Mouse (Mus musculus) liver (tissue): ENCODE data around the gene Cdhr5.

Experiments
- DNase-seq: peaks from one replicate; pipeline ENCODE4 v3.0.0-alpha.2; 2020; ENCODE audit warnings: mixed read lengths

Cdhr5 gene

GRCm38 (mm10) chr7:141276546-141276945 lies at the start of gene Cdhr5:
Gene Cdhr5 (minus strand): TSS chr7:141276786.
- DNase-seq: no peak

- no peak for DNase-seq
These were observed 48.1 kb upstream of the Cdhr5 start for GRCm38 (mm10) chr7:141324686-141325085.

- no peak for DNase-seq
These were observed 42.9 kb upstream of the Cdhr5 start for GRCm38 (mm10) chr7:141319446-141319845.

DNA sequence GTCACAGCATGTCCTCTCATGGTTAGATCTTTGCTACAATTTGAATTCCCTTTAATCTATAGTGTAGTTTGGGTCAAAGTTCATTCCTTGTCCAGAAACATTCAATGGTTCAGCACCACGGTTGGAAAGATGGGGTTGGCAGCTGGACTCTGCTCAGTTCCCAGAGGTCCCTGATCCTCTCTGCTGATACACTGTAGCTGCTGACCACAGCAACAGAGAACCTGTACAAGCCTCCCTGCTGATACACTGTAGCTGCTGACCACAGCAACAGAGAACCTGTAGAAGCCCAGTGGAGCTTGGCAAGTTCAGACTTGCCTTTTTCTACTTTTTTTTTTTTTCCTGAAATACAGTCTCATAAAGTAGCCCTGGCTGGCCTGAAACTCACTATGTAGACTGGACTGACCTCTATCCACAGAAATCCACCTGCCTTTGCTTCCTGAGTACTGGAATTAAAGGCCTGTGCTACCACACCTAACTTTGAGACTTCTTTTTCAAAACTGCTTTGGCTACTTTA lies 41.1 kb upstream of the Cdhr5 start:
- no peak for DNase-seq

DNA sequence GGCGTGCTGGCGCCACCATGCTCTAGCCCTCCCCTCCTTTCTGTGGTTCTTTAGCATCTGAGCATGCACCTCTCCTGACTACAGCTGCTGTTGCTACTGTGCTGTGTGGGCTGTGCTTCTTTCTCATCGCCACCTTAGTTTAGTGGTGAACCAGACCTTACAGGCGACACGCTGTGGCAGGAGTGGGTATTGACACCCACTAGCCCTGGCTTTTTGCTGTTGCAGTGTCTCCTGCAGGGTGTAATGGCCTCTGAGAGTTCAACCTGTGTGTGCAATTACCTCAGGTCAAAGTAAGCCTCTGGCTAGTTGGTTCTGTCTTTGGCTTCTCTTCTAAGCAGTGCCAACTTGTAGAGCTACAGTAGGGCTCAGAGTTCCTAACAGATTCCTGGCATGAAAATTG lies 39.4 kb upstream of the Cdhr5 start:
- peak; percentile 36 for DNase-seq

DNA sequence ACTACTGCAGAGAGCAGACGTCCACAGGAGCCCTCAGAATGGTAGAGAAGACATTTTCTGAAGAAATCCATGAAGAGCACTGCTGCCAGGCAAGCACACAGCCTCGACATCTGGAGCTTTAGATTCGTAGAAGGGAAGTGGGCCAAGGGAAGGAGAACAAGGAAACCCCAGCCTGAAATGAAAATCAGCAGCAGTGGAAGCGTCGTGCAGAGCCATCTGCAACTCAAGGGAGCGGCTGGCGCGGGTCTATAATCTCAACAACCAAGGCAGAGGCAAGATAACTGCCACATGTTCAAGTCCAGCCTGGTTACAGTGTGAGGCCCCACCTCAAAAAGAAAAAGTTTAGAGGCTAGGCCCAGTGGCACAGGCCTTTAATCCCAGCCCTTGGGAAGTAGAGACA lies 38.5 kb upstream of the Cdhr5 start:
- no peak for DNase-seq

DNA sequence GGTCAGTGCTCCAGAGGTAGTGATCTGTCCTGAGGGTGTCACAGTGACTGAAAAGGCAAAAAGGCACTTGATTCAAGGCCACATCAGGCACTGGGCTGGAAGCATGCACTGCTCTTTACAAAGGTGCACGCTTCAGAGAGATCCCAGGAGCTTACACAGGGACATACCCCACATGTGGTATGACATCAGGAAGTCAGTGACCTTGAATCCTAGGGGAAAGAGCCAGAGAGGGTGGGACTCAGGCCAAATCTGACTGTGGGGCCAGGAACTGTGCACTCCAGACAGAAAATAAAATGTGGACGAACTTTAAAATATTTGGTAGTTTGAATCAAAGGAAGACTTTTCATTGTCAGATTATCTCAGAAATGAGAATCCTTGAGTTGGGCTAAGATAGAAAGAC lies 37.8 kb upstream of the Cdhr5 start:
- DNase-seq: no peak

DNA sequence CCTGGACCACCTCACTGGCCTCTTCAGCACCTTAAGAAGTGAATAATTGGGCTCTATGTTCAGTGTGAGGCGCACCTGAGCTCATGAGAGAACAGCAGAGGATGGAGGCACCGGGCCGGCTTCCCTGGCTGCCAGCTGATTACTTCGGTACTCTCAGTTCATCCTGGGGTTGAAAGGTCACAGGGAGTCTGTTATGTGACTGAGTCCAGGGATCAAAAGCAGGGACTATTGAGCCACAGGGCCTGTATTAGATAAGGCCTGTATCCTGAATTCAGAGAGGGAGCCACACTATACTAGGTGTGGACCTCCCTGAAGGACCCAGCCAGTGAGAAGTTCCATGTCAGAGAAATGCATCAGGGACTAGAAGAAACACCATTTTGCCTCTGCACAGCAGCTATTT lies 28.0 kb upstream of the Cdhr5 start:
- no peak for DNase-seq

DNA sequence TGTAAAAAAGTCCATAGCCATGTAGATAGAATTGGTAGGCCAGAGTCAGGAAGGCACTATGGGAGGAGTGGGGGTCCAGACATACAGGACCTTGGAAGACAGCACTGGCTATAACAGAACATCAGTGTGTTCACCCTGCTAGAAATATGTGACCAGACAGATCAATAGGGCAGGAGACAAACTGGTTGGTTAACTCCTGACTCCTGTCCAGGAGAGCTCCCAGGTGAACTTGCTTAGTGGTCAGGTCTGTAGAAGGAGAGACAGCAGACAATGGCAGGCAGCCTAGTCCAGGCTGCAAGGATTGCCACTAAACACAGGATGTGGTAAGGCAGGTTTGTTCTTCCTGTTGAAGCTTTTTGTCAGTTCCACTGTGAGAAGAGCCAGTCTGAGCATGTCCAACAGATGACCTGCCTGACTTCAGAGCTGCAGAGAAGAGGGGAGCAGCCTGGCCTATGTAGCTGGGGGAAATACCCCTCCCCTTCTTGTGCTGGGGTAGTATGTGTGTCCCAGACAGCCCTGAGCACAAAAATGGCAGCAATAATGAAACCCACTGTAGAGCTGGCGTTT lies 26.2 kb upstream of the Cdhr5 start:
- no peak for DNase-seq

- DNase-seq: no peak
These were observed 24.8 kb upstream of the Cdhr5 start for GRCm38 (mm10) chr7:141301386-141301785.

- DNase-seq: no peak
These were observed 22.6 kb upstream of the Cdhr5 start for GRCm38 (mm10) chr7:141299175-141299574.

DNA sequence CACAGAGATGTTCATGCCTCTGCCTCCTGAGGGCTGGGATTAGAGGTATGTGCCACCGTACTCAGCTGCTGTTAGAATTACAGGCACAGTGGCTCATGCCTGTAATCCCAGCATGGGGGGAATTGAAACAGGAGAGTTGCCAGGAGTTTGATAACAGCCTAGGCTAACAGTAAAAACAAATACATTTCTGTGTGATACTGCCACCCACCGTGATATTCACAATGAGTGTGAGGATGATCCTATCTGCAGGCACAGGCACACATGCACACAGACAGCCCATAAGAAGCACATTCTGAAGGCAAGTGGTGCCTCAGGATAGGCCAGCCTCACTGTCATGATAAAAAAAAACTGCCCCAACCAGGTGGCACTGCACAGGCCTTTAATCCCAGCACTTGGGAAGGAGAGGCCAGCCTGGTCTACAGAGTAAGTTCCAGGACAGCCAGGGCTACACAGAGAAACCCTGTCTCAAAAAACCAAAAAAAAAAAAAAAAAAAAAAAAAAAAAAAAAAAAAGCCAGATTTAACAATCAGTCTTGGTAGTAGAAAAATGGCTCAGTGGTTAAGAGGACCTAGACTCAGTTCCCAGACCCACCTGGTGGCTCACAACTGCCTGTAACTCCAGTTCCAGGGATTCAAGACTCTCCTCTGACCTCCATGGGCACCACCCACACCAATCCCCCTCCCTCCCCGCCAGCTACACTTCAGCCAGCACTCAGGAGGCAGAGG lies 21.5 kb upstream of the Cdhr5 start:
- no peak for DNase-seq

- DNase-seq: no peak
These were observed 17.9 kb upstream of the Cdhr5 start for GRCm38 (mm10) chr7:141294479-141294878.

DNA sequence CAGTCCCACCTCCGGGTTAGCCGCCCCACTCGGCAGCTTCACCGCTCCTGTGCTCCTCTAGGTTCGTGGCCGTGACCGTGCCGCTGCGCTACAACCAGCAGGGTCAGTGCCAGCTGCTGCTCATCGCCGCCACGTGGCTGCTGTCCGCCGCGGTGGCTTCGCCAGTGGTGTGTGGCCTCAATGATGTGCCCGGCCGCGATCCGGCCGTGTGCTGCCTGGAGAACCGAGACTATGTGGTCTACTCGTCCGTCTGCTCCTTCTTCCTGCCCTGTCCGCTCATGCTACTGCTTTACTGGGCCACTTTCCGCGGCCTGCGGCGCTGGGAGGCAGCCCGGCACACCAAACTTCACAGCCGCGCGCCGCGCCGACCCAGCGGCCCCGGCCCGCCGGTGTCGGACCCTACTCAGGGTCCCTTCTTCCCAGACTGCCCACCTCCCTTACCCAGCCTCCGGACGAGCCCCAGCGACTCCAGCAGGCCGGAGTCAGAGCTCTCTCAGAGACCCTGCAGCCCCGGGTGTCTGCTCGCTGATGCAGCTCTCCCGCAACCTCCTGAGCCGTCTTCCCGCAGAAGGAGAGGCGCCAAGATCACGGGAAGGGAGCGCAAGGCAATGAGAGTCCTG lies 17.4 kb upstream of the Cdhr5 start:
- no peak for DNase-seq

DNA sequence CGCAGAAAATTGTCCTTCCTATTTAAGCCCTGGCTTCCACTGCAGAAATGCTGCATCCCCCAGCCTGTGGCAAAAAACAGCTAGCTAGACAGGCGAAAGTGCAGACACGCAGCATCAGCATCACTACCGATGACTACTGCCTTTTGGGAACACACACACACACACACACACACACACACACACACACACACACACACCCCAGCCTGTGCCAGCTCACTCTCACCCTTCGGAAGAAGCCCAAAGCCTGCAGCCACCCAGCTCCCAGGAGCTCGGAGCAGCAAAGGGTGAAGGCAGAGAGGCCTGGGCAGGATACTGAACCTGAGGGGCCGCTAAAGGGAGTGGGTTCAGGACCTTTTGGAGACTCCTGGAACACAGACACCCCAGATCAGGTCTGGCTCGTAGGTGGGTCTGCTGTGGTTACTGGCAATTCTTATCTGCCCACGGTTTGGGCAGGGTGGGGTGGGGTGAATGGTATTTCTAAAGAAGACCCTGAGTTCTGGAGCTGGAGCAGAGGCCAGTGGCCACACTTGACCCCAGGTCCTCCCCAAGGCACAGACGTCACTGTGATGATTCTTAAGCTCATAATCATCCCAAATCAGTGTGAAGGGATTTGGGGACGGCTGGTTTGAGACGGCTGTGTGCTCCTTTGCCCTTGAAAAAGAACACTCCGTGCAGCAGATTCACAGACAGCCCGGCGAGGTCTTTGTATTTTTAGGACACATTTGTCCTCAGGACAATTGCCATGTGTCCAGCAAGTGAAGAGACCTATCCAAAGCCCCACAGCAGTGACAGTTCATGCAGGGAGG lies 16.2 kb upstream of the Cdhr5 start:
- DNase-seq: no peak

DNA sequence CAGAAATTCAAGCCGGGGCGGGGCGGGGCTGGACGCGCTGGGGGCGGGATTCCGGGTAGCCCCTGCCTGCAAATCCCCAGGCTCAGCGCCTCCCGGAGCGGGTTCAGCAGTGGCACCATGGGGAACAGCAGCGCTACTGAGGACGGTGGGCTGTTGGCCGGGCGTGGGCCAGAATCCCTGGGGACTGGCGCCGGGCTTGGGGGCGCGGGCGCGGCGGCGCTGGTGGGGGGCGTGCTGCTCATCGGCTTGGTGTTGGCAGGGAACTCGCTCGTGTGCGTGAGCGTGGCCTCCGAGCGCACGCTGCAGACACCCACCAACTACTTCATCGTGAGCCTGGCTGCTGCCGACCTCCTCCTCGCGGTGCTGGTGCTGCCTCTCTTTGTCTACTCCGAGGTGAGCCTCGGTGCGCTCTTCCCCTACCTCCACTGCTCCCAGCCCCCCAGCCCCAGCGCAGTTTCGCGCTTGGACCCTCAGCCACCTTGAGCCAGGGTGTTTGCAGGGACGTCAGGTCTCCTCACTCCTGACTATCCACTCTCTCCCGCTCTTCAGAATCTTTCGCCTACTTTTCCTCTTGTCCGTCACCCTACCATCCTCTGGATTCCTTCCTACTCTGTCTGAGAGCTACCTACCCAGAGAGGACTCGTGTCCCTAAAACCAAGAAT lies 15.5 kb upstream of the Cdhr5 start, which contains the start of gene Drd4:
TSS of gene Drd4 (plus strand) at position 86 of the 662 bp plus-strand sequence.
- DNase-seq: peak; percentile 35

DNA sequence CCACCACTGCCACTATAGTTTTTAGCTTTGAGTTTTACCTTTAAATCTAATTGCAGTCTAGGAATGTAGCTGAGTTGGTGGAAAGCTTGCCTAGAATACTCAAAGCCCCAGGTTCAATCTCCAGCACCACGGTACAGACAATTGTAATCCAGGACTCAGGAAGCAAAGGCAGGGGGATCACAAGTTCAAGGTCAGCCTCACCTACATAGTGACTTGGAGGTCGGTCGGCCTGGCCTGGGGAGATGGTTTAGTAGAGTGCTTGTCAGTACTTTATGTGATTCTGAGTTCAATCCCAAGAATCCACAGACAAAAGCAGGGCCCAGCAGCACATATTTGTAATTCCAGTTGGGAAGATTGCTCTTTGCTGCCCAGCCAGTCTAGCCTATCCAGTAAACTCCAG lies 11.5 kb upstream of the Cdhr5 start:
- no peak for DNase-seq

DNA sequence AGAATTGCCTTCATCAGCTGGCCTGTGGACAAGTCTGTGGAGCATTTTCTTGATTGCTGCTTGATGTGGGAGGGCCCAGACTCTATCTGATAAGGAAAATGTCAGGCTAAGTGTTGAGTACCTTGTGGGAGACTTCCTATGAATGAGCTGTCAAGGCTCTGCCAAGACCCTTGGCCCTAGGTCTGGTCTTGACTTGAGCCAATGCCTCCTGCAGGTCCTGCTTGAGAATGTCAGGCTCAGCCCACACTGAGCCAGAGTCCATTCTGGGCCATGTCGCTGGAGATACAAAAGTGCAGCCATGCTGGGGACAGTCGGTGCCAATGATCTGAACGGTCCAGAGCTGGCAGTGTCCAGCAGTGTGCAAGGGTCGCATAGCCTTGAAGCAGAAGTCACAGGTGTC lies 6.2 kb upstream of the Cdhr5 start:
- no peak for DNase-seq

DNA sequence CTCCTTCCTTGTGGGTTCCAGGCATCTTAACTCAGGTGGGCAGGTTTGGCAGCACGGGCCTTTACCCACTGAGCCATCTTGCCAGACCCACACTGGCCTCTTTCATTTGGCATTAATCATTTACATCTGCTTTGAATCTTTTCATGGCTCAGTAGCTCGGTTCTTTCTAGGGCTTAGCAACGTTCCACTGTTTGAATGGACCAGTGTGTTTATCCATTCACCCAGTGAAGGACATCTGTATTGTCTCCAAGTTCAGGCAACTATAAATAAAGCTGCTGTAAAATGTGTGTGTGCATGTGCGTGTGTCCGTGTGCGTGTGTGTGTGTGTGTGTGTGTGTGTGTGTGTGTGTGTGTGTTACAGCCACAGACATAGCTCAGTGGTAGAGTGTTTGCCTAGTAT lies 4.9 kb upstream of the Cdhr5 start:
- DNase-seq: no peak

GRCm38 (mm10) chr7:141278766-141279590 lies 2.4 kb upstream of the Cdhr5 start, which contains the start of gene Sct:
Gene Sct (minus strand): TSS chr7:141279133.
- DNase-seq: no peak
